Mouse (Mus musculus): ENCODE data around the gene Ugcg. TPM values are rescaled to one million over a fixed set of nuclear protein-coding genes. Genes with fewer than 3 reads are reported as not detected.

The Ugcg gene
- 14.4 and 22.5 TPM in 2 replicates for polyA plus RNA-seq (2012; rRNA removed; ENCODE audit: low replicate concordance)

GRCm38 (mm10) chr4:59188802-59189545 is at the start of gene Ugcg:
Gene Ugcg, plus strand, starts transcription at chr4:59189257.

Other genes starting within 250 kb of the Ugcg start
- 0.21 TPM in 1 of 2 replicates, not detected in the other for gene Zkscan16, start 245.6 kb upstream of the Ugcg start, polyA plus RNA-seq (2012; rRNA removed; ENCODE audit: low replicate concordance)
- 4.9 and 5.4 TPM in 2 replicates for gene Ptgr1, start 202.1 kb upstream of the Ugcg start, polyA plus RNA-seq (2012; rRNA removed; ENCODE audit: low replicate concordance)
- 4.4 and 5.9 TPM in 2 replicates for gene Dnajc25, start 194.2 kb upstream of the Ugcg start, polyA plus RNA-seq (2012; rRNA removed; ENCODE audit: low replicate concordance)
- gene Gm20503, start 186.0 kb upstream of the Ugcg start, polyA plus RNA-seq (2012; rRNA removed; ENCODE audit: low replicate concordance), result not detected in 2 replicates
- gene Gng10, start 154.2 kb upstream of the Ugcg start, polyA plus RNA-seq (2012; rRNA removed; ENCODE audit: low replicate concordance), result 26.3 and 34.5 TPM in 2 replicates
- gene AI481877, start 50.3 kb upstream of the Ugcg start, polyA plus RNA-seq (2012; rRNA removed; ENCODE audit: low replicate concordance), result not detected in 2 replicates
- 11.2 and 17.4 TPM in 2 replicates for gene Susd1, start 249.4 kb downstream of the Ugcg start, polyA plus RNA-seq (2012; rRNA removed; ENCODE audit: low replicate concordance)